Mouse (Mus musculus) olfactory bulb, adult 2 months (tissue): ENCODE measurements around the gene Tomm40.

Source experiments
- CTCF ChIP-seq: fragments of 200-500 bp; IDR thresholded peaks from 2 replicates; pipeline ENCODE4 v1.5.1; 2012; ENCODE audit warnings: low read depth, mild to moderate bottlenecking, low read length, moderate library complexity; ENCODE audit not compliant: insufficient read depth
- POLR2A ChIP-seq: fragments of 200-500 bp; IDR thresholded peaks from 2 replicates; pipeline ENCODE4 v1.6.1; 2012; ENCODE audit warnings: mild to moderate bottlenecking, low read depth, low read length, moderate library complexity; ENCODE audit not compliant: insufficient read depth

DNA sequence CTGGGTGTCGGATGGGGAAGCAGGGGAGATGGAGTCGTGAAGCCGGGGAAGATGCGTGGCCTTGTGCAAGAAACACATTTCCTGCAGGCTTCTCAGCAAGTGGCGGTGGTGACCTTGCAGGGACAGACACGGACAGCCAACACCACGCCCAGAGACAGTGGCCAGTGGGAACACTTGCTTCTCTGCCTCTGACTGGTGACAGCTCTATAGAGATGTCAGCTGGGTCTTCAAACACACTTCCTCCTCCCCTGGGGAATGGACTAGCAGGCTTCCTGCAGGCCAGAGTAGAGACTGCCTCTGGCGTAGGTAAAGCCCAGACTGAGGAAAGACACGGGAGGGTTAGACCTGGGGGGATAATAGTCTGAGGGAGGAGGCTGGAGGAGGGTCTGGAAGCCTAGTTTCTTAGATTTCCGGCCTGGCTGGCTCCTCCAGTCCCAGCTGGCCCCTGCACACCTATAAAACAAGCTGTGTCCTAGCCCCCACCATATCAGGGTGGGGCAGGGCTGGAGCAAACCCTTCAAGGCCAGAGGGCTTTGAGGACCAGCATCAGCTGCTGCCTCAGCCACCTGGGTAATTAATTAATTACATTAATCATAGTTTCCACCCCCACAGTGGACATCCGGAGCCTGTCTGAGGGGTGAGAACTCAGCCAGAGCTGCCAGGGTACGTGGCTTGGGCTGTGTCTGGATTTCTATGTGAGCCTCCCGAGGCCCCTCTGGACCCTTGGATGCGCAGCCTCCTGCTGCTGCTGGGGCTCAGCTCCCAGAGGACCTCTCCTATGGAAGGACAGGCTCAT lies 29.6 kb upstream of the Tomm40 start:
- TF ChIP-seq CTCF (no peak), POLR2A (no peak)
